Mouse (Mus musculus) lung, adult 2 months (tissue): ENCODE data around the gene Dlec1. TPM values are rescaled to one million over a fixed set of nuclear protein-coding genes. Genes with fewer than 3 reads are reported as not detected.

Experiments used
- DNase-seq: peaks from one replicate; pipeline ENCODE4 v3.0.0; 2022
- H3K4me1 ChIP-seq: fragments of 200-500 bp; 2 replicates; pipeline ENCODE4 v1.6.1; 2011; ENCODE audit warnings: low read length; ENCODE audit not compliant: control insufficient read depth, insufficient read depth
- H3K4me3 ChIP-seq: fragments of 200-500 bp; replicated peaks from 2 replicates; pipeline ENCODE3; 2011; ENCODE audit warnings: low read depth, mild to moderate bottlenecking, control low read depth, low read length; ENCODE audit errors: extremely low read depth
- CTCF ChIP-seq: fragments of 200-500 bp; IDR thresholded peaks from 2 replicates; pipeline ENCODE4 v1.5.1; 2011; ENCODE audit warnings: mild to moderate bottlenecking, low read length, control low read depth; ENCODE audit not compliant: insufficient read depth
- POLR2A ChIP-seq: fragments of 200-500 bp; IDR thresholded peaks from 2 replicates; pipeline ENCODE4 v1.6.1; 2011; ENCODE audit warnings: low read depth, mild to moderate bottlenecking, control low read depth, low read length, borderline replicate concordance; ENCODE audit errors: extremely low read depth
- WGBS: fragments of 180-500 bp; shearing (Covaris S2); methylation state at CpG from one replicate; pipeline ENCODE4 v1.1.7; 2018; 5-methylcytosine and 5-hydroxymethylcytosine counted together
- polyA plus RNA-seq: library from polyadenylated mRNA; depleted of rRNA; stranded (reverse); fragments of >200 nt; gene quantifications from 2 replicates; pipeline ENCODE4 v1.2.3, GENCODE M21; 2012

Dlec1 gene
- polyA plus RNA-seq, 1 experiment, result 5.1 TPM

DNA sequence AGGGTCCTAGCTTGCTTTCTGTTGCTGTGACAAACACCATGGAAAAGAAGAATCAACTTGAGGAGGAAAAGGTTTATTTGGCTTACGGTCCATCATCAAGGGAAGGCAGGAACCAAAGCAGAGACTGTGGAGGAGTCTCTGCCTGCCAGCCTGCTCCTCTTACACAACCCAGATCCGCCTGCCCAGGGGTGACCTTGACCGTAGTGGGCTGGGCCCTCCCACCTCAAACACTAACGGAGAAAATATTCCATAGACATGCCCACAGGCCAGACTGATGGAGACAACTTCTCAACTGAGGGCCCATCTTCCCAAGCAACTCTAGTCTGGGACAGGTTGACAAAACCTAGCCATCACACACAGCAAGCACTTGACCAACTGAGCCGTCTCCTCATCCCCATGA lies 39.8 kb downstream of the Dlec1 start:
- Histone ChIP-seq H3K4me3 (no peak overlapping the region), H3K4me1 (no peaks in the 10 kb centered on the region)
- TF ChIP-seq CTCF, result no peak
- no peak for TF ChIP-seq POLR2A
- 77% methylated on average over 5 of the region's 5 CpGs for WGBS
- DNase-seq, result no peak

DNA sequence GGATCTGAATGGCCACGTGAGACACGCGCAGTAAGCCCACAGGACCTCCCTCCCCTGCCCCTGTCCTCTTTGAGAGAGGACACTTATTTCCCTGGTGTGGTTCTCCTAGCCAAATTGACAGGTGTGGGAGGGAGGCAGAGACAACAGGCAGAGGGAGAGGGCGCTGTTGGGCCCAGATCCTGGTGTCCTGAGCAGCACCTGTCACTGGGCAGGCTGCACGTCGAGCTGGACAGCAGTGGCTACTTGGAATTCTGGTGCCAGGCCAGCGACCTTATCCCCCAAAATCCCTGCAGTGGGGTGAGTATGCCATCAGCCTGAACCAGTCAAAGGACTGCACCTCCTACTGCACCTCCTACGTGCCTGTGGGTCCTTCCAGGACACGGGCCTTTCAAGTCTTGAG lies 41.1 kb downstream of the Dlec1 start:
- no peak for DNase-seq
- no peak for TF ChIP-seq POLR2A
- no peak for TF ChIP-seq CTCF
- WGBS, result 73% methylated on average over 9 of the region's 9 CpGs
- no peak overlapping the region for H3K4me3 ChIP-seq
- no peaks in the 10 kb centered on the region for H3K4me1 ChIP-seq

DNA sequence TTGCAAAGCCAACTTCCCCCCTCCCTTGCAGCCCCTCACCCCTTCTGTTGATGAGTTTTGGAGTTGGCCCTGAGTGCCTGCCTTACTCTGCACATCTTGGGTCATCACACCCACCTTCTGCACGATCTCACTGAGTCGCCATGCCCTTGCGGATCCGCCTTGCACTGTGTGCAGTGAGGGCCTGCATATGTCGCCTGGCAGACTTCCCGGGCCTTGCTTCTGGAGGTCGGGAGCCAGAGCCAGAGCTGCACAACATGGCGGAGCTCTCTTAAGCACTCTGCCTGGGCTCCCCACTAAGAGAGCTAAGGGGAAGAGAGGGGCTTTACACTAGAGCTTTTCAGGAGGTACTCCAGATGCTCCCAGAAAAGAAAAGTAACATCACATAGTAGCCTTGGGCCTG lies 42.4 kb downstream of the Dlec1 start:
- no peak overlapping the region for H3K4me3 ChIP-seq
- DNase-seq, result no peak
- H3K4me1 ChIP-seq, result no peaks in the 10 kb centered on the region
- 65% methylated on average over 8 of the region's 8 CpGs for WGBS
- no peak for TF ChIP-seq POLR2A
- TF ChIP-seq CTCF, result no peak

DNA sequence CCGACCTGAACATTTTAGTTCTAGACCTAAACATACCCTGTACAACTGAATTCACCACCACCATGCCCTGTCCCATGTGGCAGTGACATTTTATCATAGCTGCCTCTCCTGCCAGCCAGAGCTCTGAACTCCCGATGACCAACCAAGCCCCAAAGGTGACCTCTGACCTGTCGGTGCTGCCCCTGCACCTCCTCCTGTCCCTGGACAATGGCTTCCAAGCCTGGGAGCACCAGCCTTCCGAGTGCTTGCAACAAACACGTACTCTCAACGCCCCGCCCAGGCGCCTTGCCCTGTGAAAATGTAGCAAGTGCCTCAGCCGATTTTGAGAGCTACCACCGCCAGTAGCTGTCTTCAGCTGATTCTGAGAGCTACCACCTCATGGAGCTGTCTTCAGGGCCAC lies 42.9 kb downstream of the Dlec1 start:
- TF ChIP-seq POLR2A, result no peak
- H3K4me1 ChIP-seq, result no peaks in the 10 kb centered on the region
- WGBS, result 57% methylated on average over 10 of the region's 10 CpGs
- no peak for DNase-seq
- H3K4me3 ChIP-seq, result no peak overlapping the region

DNA sequence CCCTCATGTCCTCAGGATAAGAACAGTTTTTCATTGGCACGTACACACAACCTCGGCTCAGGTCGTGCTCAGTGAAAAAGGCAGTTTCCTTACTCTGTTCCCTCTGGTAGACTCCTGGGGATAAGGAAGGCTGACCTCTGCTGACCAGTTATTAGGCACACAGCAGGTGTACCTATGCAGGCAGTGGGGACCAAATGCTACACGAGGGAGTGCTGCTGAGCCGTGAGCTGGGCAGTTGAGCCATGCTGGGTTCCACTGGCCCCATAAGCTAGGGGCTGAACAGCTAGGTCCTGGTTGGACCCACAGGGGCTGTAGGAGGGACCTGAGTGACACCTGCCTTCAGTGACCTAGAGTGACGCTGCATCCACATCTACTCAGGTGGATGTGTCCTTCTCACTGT lies 43.4 kb downstream of the Dlec1 start:
- 59% methylated on average over 6 of the region's 6 CpGs for WGBS
- Histone ChIP-seq H3K4me3 (no peak overlapping the region), H3K4me1 (no peaks in the 10 kb centered on the region)
- TF ChIP-seq POLR2A (no peak), CTCF (no peak)
- DNase-seq, result no peak

DNA sequence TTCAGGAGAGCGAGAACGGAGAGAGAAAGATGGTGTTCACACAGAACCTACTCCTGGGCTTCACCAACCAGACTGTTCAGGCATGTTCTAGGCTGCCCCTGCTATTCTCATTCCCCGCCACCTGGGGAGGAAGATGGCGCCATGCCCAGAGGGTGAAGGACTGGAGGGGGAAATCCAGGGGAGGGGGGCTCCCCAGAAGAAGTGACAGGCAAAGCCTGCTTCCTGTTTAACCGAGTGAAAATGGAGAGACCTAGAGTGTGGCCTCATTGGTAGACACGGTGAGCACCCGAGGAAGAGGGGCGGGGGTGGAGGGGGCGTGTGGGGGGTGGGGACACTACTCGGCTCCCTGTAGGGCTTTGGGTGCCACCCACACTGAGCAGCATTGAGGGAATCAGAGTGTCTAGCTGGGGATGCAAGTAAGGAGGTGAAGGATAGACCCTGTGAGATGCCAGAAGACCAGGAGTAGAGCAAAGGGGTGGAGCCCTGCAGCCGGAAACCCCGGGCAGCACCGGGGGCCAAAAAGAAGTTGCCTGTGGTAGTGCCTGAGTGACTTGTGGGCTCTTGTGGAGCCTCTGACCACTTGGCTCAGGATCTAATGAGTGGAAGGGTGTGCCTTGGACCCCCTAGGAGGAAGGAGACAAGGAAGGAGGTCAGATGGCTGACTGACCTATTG lies 44.0 kb downstream of the Dlec1 start:
- Histone ChIP-seq H3K4me1 (no peaks in the 10 kb centered on the region), H3K4me3 (no peak overlapping the region)
- DNase-seq, result no peak
- TF ChIP-seq POLR2A (no peak), CTCF (no peak)
- 54% methylated on average over 13 of the region's 13 CpGs for WGBS

DNA sequence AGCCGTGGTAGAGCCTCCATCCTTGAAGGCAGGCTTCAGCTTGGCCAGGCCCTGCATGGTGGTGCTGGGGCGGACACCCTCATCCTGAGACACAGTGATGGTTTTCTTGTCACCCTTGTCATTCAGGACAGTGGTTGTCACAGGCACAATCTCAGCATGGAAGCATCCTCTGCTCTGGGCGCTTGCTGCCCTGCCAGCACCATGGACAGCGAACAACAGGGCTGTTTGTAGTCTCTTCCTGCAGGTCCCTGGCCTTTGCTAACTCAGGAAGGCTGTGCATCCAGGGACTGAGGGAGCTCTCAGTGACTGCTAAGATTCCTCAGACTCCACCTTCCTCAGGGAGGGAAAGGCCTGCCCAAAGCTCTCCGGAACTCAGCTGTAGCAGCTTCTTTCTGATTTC lies 47.3 kb downstream of the Dlec1 start:
- DNase-seq, result no peak

DNA sequence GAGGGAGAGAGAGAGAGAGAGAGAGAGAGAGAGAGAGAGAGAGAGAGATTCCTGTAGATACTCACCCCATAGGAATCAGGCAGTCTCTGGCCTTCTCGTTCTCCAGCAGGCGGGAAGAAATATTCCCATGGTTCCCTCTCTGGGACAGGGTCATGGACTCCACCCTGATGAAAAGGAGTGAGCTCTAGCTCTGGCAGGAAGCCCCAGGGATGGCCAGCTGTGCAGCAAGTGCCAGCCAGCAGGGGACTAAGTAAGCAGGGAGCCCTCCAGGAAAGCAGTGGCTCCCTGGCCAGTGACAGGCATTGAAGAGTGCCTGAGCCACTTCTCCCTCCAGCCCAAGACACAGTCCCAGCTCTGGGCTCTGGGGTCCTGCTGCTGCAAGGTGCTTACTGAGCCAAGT lies 49.5 kb downstream of the Dlec1 start:
- 46% methylated on average over 2 of the region's 2 CpGs for WGBS
- DNase-seq, result no peak
- Histone ChIP-seq H3K4me3 (no peak overlapping the region), H3K4me1 (no peaks in the 10 kb centered on the region)
- no peak for TF ChIP-seq CTCF

More for the DNA sequence above, 47.3 kb downstream of the Dlec1 start:
- H3K4me1 ChIP-seq, result no peaks in the 10 kb centered on the region
- 22% methylated on average over 5 of the region's 5 CpGs for whole genome bisulfite sequencing
- no peak overlapping the region for H3K4me3 ChIP-seq
- no peak for TF ChIP-seq POLR2A
- TF ChIP-seq CTCF, result no peak

DNA sequence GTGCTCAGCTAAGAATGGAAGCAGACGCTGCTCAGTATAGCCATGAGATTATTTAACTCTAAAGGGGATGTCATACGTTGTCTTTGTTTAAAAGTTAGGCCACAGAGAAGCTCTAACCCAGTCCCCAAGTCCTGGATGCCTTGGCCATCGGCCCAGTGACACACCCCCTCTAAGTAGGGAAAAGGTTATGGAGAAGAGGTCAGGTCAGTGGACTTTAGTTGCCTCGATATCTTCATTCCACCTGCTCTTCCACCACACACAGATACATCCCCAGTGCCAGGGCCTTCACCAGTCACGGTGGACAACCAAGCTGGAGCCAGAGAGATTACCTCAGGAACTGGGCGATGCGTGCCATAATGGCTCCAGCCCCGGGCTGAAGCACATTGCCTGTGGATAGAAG lies 53.1 kb downstream of the Dlec1 start:
- 72% methylated on average over 8 of the region's 8 CpGs for WGBS
- no peak for TF ChIP-seq POLR2A
- no peak for TF ChIP-seq CTCF
- H3K4me1 ChIP-seq, result no peaks in the 10 kb centered on the region
- no peak overlapping the region for H3K4me3 ChIP-seq
- DNase-seq, result no peak

DNA sequence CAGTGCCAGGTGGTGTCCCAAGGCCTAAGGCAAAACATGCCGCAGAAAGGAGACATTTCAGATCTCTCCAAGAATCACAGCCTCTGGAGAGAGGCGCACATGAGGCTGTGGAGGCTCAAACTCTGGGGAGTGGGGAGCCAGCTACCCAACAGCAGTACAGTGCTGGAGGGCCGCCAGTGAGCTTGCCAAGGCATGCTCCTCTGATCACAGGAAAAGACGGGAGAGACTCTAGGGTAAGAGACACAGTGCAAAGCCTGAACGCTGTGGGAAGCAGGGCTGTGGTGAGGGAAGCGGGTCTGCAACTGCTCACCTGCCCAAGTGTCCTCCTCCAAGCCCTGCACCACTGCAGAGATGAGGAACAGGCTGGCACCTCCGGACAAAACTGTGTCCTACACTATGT lies 53.5 kb downstream of the Dlec1 start:
- 42% methylated on average over 7 of the region's 7 CpGs for WGBS
- no peaks in the 10 kb centered on the region for H3K4me1 ChIP-seq
- TF ChIP-seq CTCF (no peak), POLR2A (no peak)
- H3K4me3 ChIP-seq, result no peak overlapping the region
- DNase-seq, result no peak
